Mouse (Mus musculus): Measurements from ENCODE around the gene Anxa6.

Gene Anxa6

GRCm38 (mm10) chr11:54929744-54930143 lies 103.5 kb downstream of the Anxa6 start:
- DNase-seq (ENCODE audit: extremely low read depth, low read depth), result no peak

DNA sequence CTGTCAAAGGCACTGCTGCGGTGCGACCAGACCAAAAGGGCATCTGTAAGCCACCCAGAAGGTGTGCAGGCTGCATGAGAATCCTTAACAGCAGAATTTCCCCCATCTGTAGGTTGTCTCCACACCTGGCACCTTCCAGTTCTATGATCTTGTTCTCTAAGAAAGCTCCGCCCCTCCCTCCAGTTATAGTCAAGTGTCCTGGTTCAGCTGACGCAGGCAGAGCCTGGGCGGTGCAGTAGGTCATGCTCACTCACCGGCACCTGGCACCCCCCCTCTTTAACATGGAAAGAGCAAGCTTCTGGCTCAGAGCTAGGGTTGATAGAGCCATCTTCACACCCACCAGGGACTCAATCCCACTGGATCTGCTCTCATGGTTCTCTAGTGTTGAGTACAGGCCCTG lies 104.0 kb downstream of the Anxa6 start:
- no peak for DNase-seq (ENCODE audit: extremely low read depth, low read depth)
